Mouse (Mus musculus): Measurements from ENCODE around the gene Gm15319.
"Not testable (repeated sequence)": the region's sequence is repeated elsewhere in the genome, so short reads cannot be mapped to it uniquely, and the experiment has no call there.

The Gm15319 gene

GRCm38 (mm10) chr8:20363110-20363509, at the start of gene Gm15319:
TSS of gene Gm15319 (minus strand) at chr8:20363210.
- not testable (repeated sequence) for DNase-seq (ENCODE audit: low spot score in 2 of 2)

DNA sequence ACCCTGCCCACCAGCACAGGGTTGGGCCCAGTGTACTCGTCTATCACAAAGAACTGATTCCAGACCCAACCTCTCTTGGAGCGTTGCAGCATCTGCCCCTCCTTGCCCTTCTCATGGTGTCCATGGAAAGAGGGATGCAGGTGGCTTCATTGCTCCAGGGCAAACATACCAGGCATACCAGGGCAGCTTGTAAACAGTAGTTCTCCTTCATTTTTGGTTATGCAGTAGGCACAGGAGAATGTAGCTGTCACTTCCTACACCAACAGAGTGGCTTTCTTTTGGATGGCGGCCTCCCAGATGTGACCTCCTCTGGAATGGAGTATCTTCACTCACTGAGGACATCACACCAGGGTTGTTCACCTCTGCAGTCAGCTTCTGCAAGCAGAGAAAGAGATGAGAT, 47.3 kb upstream of the Gm15319 start:
- DNase-seq (ENCODE audit: low spot score in 2 of 2) = not testable (repeated sequence)

- DNase-seq (ENCODE audit: low spot score in 2 of 2) = peak in 1 of 2 experiments; percentile 21
These were observed 45.5 kb upstream of the Gm15319 start for GRCm38 (mm10) chr8:20408441-20409030.

- DNase-seq (ENCODE audit: low spot score in 2 of 2) = peak in 1 of 2 experiments; percentile 72
These were observed 26.3 kb upstream of the Gm15319 start for GRCm38 (mm10) chr8:20389363-20389739.

DNA sequence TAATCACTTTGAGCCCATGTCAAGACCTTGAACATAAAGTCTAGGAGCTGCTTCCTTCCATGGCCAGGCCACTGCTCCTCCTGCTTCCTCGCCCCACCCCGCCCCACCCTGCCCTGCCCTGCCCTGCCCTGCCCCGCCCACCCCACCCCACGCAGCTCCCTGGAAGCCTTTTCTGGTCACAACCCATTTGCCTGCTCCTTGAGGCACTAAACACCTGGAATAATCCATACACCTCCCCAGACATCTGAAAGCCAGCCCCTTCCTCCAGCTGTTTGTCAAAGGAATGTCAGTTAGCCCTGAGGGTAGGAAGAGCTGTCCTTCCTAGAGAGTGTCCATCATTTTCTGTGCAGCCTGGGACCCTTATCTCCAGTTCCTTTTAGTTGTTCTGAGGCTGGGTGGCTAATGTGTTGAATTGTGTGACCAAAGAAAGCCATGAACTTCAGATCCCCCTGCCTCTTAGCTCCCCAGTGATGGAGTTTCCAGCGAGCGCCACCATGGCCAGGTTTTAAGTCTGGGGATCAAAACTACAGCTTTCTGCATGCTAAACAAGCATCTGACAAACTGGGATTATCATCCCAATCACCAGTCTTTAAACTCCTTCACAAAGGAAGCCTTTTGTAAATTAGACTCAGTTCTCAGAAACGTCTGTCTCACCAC, 25.8 kb upstream of the Gm15319 start:
- peak in 1 of 2 experiments; percentile 51 for DNase-seq (ENCODE audit: low spot score in 2 of 2)

DNA sequence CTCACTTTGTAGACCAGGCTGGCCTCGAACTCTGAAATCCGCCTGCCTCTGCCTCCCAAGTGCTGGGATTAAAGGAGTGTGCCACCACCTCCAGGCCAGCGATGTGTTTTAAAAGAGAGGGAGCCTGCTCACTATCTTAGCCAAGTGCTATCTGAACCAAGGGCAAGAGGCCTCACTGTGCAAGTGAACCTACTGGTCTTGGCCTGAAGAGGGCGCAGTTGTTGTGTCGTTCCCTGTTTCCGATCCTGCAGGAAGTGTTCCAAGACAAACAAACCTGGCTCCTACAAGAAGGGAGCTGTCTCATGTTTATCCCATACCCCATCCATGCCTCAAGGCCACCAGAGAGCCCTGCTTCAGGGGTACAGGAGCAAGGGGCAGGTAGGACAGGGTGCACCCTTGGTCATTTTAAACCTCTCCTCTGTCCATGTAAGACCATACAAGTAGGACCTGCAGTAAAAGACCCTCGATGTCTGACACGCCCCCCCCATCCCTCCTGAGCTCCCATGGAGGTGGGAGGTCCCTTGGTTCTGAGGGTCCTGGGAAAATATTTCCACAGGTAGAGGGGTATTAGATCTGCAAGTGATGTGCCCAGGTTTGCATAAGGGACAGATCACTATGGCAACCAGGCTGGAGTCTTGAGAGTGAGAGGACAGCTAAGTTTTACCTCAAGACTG, 24.2 kb upstream of the Gm15319 start:
- peak in 1 of 2 experiments; percentile 11 for DNase-seq (ENCODE audit: low spot score in 2 of 2)

DNA sequence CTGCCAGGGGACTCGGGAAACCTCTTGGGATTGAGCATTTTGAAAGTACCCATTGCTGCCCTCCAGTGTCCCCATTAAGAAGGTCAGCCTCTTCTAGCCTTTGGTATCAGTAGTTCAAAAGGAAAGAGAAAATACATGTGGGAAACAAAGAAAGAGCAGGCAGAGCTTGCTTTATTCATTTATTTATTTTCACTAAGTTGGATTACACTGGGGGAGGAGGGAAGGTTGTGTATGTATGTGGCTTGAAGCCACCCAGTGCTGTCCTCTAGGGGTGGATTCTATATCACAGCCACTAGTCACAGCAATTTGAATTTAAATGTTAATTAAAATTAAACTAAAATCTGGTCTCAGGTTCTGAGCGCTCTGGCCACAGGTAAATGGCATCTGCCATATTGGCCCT, 22.0 kb upstream of the Gm15319 start:
- DNase-seq (ENCODE audit: low spot score in 2 of 2) = not testable (repeated sequence)

DNA sequence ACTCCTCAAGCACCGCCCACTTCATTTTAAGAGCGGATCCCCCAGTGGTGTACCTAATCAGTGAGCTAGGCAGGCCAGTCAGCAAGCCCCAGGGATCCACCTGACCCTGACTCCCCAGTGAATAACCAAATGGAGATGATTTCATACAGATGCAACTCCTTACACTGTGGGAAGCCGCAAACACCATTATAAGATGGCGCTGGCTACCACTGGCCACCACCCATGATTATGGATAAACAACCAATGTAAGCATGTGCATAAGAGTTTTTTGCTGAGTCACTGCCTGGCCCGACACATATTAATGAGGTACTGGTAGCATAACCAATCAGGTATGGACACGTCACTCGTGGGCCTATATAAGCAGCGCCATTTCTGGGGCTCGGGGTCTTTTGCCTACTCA, 21.1 kb upstream of the Gm15319 start:
- DNase-seq (ENCODE audit: low spot score in 2 of 2) = peak in 1 of 2 experiments; percentile 39

DNA sequence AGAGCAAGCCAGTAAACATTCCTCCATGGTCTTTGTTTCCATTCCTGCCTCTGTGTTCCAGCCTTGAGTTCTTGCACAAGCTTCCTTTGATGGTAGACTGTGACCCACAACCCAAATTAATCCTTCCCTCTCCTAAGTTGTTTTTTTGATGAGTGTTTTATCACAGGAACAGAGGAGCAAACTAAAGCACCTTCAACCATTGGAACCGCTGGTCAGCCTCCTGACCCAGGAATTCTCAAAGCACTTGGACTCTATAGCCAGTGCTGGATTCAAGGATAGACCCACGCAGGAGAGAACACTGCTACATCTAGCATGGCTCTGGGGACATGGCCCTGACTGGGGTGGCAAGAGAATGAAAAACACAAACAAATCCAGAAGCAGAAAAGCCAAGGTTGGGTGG, 19.1 kb upstream of the Gm15319 start:
- DNase-seq (ENCODE audit: low spot score in 2 of 2) = not testable (repeated sequence)

DNA sequence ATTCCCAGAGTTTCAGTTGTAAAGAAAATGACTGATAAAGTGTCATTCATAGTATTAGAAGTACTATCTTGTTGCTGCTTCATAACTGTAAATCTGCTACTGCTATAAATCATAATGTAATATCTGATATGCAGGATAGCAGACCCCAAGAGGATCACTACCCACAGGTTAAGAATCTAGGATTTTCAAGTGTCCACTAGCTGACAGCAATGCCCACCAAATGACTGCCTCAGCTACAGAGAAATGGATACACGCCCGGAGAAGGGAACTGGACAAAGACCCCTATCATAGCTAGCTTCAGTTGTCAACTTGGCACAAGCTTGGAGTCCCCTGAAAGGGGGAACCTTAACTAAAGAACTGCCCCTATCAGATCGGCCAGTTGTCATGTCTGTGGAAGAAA, 18.6 kb upstream of the Gm15319 start:
- DNase-seq (ENCODE audit: low spot score in 2 of 2) = not testable (repeated sequence)

DNA sequence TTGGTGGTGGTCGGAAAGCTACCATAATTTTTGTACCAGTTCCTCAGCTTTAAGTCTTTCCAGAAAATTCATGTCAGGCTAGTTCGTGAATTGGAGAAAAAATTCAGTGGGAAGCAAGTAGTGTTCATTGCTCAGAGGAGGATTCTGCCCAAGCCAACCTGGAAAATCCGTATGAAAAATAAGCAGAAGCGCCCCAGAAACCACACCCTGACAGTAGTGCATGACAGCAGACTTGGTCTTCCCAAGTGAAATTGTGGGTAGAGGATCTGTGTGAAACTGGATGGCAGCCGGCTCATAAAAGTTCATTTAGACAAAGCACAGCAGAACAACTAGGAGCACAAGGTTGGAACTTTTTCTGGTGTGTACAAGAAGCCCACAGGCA, 18.2 kb upstream of the Gm15319 start:
- DNase-seq (ENCODE audit: low spot score in 2 of 2) = peak in 1 of 2 experiments; percentile 20

DNA sequence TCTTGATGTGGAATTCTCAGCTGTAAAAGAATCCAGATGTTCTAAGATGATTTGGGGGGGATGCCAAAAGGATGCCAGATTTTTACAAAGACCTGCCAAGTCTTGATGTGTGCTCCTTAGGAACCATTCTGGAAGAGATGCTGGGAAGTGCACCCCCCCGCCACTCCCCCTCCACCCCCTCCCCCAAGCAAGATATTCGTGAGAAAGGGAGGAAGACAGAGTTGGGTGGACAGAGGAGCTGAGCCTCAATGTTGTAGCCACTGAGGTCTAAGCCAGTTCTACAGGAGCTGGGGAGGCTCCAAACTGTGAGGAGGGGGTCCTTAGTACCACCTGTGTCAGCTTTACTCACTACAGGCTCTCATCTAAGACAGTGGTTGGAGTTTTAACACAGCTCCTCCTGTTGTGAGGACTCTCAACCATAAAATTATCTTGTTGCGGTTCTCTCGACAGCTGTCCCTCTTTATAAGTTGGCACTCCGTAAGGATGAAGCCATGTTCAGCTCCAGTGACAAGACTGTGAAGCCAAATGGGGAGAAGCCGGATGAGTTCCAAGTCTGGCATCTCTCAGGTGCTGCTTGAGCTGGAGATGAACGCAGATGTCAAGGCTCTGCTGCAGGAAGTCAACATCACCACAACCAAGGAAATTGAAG, 17.7 kb upstream of the Gm15319 start:
- peak in 1 of 2 experiments; percentile 11 for DNase-seq (ENCODE audit: low spot score in 2 of 2)

DNA sequence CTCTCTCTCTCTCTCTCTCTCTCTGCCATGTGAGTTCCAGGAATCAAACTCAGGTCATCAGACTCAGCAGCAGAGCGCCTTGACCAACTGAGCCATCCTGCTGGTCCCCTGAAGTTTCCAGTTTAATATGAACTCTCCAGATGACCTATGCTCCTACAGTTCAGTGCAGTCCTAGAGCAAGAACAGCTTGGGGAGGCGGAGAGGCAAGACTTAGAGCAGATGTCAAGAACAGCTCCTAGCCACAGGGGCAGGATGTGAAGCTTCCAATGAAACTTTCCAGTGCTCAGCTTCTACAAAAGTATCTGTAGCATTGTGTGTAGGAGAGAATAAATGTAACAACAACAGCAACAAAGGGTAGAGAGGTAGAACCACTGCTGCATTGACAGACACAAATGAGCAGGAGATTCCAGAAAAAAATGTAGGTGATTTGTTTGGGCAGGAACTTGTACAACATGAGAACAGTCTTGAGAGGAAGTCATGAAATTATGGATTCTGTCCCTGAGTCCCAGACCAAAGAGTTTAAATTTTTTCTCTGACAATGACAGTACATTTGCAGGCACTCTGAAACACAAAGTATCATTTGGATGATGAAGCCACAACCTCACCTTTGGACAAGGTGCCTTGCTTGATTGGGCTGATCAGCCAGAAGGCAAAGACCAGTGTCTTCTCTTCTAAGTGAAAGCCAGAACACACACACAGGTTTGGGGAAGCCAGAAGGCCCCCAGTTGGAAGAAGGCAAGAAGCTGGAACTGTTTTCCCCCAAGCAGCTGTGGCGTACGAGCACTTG, 16.8 kb upstream of the Gm15319 start:
- peak in 1 of 2 experiments; percentile 23 for DNase-seq (ENCODE audit: low spot score in 2 of 2)

- DNase-seq (ENCODE audit: low spot score in 2 of 2) = peak in 1 of 2 experiments; percentile 49
These were observed 16.0 kb upstream of the Gm15319 start for GRCm38 (mm10) chr8:20378786-20379649.

DNA sequence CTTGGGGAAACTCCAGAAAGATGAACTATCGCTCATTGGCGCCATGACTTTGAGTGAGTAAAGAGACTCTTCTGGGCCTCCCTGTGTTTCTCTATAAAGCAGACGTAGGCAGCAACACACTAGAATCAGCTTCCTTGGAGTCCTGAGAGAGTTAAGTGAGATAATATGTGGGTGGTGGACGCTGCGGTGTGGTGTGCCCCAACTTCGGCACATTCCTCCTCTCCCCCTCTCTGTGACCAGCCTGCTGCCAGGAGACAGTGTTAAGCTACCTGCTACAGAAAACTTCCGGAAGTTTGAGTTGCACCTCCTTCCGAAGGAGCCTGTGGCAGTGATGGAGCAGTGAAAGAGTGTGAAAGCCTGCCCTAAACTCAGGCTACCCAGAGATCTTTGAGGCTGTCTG, 15.3 kb upstream of the Gm15319 start:
- DNase-seq (ENCODE audit: low spot score in 2 of 2) = peak in 1 of 2 experiments; percentile 75

DNA sequence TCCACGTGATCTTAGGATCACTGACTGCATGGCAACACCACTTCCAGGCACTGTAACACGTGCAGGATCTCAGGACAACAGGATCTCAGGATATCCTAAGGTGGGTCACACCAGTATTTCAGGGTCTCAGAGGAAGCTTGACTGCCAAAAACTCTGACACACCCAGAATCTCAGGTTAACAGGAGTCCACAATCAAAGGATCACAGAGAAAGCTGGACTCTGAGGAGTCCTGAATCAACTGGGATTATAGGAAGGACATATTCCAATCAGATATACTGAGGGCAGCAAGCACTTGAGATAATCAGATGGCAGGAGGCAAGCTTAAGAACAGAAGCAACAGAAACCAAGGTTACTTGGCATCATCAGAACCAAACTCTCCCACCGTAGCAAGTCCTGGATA, 12.7 kb upstream of the Gm15319 start:
- DNase-seq (ENCODE audit: low spot score in 2 of 2) = peak in 1 of 2 experiments; percentile 6

GRCm38 (mm10) chr8:20356386-20356785, 6.6 kb downstream of the Gm15319 start:
- not testable (repeated sequence) for DNase-seq (ENCODE audit: low spot score in 2 of 2)

DNA sequence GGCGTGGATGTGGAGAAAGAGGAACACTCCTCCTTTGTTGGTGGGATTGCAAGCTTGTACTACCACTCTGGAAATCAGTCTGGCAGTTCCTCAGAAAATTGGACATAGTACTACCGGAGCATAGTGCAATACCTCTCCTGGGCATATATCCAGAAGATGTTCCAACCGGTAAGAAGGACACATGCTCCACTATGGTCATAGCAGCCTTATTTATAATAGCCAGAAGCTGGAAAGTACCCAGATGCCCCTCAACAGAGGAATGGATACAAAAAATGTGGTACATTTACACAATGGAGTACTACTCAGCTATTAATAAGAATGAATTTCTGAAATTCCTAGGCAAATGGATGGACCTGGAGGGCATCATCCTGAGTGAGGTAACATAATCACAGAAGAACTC, 9.4 kb downstream of the Gm15319 start:
- not testable (repeated sequence) for DNase-seq (ENCODE audit: low spot score in 2 of 2)

- not testable (repeated sequence) for DNase-seq (ENCODE audit: low spot score in 2 of 2)
These were observed 60.3 kb downstream of the Gm15319 start for GRCm38 (mm10) chr8:20302759-20303158.

DNA sequence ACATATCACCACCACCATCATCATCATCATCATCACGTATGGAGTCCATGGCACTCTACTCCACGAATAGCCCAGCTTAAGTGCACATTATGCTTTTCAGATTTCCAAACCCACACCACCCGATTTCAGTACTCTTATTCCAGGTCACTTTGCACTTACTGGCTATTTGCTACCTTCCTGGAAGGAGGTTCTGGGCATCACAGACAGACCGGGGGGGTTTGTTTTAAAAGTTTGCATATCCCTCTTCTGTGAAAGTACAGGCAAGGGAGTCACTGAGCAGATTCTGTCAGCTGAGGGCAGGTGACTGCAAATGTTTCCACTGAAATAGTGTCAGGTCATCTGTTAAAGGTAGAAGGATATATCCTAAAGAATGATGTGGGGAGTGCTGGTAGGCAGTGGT, 63.0 kb downstream of the Gm15319 start:
- DNase-seq (ENCODE audit: low spot score in 2 of 2) = not testable (repeated sequence)
